Mouse (Mus musculus) liver, embryonic 14.5 days (tissue): ENCODE data around the gene Mmaa. TPM values are rescaled to one million over a fixed set of nuclear protein-coding genes. Genes with fewer than 3 reads are reported as not detected.

ENCODE experiments used
- ATAC-seq: fragments of 200-750 bp; cut with Nextera tagmentation; 2 replicates; pipeline ENCODE4 v1.8.0; 2017; ENCODE audit warnings: moderate number of reproducible peaks, mild to moderate bottlenecking, moderate library complexity; ENCODE audit not compliant: insufficient read depth
- DNase-seq, 3 experiments: peaks; one replicate each; pipeline ENCODE4 v3.0.0-alpha.2; 2012 to 2013; ENCODE audit warnings: low read depth in 3 of 3, low spot score in 3 of 3
- H3K27ac ChIP-seq: fragments of 300-500 bp; sonication (generic); 2 replicates; pipeline ENCODE4 v1.5.1; 2014; ENCODE audit warnings: moderate library complexity, mild to moderate bottlenecking, control low read depth, inconsistent platforms
- H3K27me3 ChIP-seq: fragments of 300-500 bp; sonication (generic); 2 replicates; pipeline ENCODE4 v1.6.1; 2014; ENCODE audit warnings: mild to moderate bottlenecking, low read length, moderate library complexity; ENCODE audit not compliant: control insufficient read depth, insufficient read depth
- H3K36me3 ChIP-seq: fragments of 300-500 bp; sonication (generic); replicated peaks from 2 replicates; pipeline ENCODE4 v1.6.1; 2014; ENCODE audit warnings: low read depth; ENCODE audit not compliant: control insufficient read depth, insufficient read depth
- H3K4me1 ChIP-seq, 2 experiments: fragments of 200-500 bp in 1 of 2; fragments of 300-500 bp in 1 of 2; sonication (generic) in 1 of 2; replicated peaks; 2 replicates each; pipeline ENCODE4 v1.6.1; 2012 to 2014; ENCODE audit warnings: antibody characterized with exemption in 1 of 2, inconsistent platforms in 1 of 2, low read length in 1 of 2; ENCODE audit not compliant: control insufficient read depth in 2 of 2, insufficient read depth in 2 of 2
- H3K4me2 ChIP-seq: fragments of 300-500 bp; sonication (generic); 2 replicates; pipeline ENCODE4 v1.6.1; 2014; ENCODE audit warnings: low read depth, mild to moderate bottlenecking, control low read depth, moderate library complexity
- H3K4me3 ChIP-seq, 2 experiments: fragments of 200-500 bp in 1 of 2; fragments of 300-500 bp in 1 of 2; sonication (generic) in 1 of 2; 2 replicates each; pipeline ENCODE4 v1.5.1; 2012 to 2014; ENCODE audit warnings: low read depth in 2 of 2, low read length in 2 of 2, mild to moderate bottlenecking in 2 of 2, control low read depth in 1 of 2, inconsistent platforms in 1 of 2, moderate library complexity in 1 of 2; ENCODE audit not compliant: insufficient read depth in 1 of 2
- H3K9ac ChIP-seq: fragments of 300-500 bp; sonication (generic); replicated peaks from 2 replicates; pipeline ENCODE4 v1.6.1; 2014; ENCODE audit warnings: mild to moderate bottlenecking, control low read depth, moderate library complexity
- H3K9me3 ChIP-seq: fragments of 300-500 bp; sonication (generic); 2 replicates; pipeline ENCODE4 v1.6.1; 2016; ENCODE audit warnings: low read length, mixed read lengths; ENCODE audit not compliant: control insufficient read depth
- CTCF ChIP-seq: IDR thresholded peaks from 2 replicates; pipeline ENCODE4 v1.5.1; 2016; ENCODE audit warnings: antibody characterized with exemption, low read depth, control low read depth
- EP300 ChIP-seq: IDR thresholded peaks from 2 replicates; pipeline ENCODE4 v1.6.1; 2016; ENCODE audit warnings: antibody characterized with exemption, low read depth
- WGBS: fragments of 180-500 bp; shearing (Covaris S2); extraction: QIAGEN DNeasy Blood & Tissue Kit; methylation state at CpG from one replicate; pipeline ENCODE4 v1.1.7; 2014; ENCODE audit not compliant: insufficient replicate concordance; 5-methylcytosine and 5-hydroxymethylcytosine counted together
- polyA plus RNA-seq, 2 experiments: library from polyadenylated mRNA; depleted of rRNA in 1 of 2; stranded (reverse) in 1 of 2; unstranded in 1 of 2; fragments of >200 nt; fragmentation: Nextera tagmentation in 1 of 2; extraction: Ambion mirVana in 1 of 2; gene quantifications; 2 replicates each; pipeline versions ENCODE4 v1.2.1 to v1.2.3; 2012 to 2014

The Mmaa gene
- polyA plus RNA-seq, 2 experiments, result 2.9 to 4.2 TPM

DNA sequence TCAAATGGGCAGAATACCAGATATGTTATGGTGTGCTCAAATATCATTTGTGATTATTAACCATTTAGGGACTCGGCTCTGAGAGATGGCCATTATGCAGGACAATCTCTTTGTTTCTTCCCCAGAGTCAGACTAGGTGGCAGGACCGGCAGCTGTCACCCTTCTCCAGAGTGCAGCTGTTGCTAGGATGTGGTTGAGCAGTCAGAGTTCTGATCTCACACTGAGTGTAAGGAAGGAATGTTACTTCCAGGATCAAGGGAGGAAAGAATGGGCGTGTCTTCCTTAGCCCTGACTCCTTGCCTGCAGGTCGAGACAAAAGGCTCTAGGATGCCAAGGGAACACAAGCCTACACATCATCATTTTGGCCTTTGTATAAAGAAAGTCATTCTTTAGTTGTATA is 67.5 kb downstream of the Mmaa start:
- Histone ChIP-seq H3K27ac (no peak overlapping the region), H3K4me3 (no peak overlapping the region), H3K4me1 (no peaks in the 10 kb centered on the region), H3K4me2 (no peak overlapping the region), H3K9me3 (no peaks in the 10 kb centered on the region), H3K27me3 (no peaks in the 10 kb centered on the region), H3K36me3 (no peaks in the 10 kb centered on the region), H3K9ac (no peak overlapping the region)
- DNase-seq (no peak), ATAC-seq (no peak)
- TF ChIP-seq CTCF (no peak), EP300 (no peak)
- WGBS, result 52% methylated on average over 4 of the region's 4 CpGs

GRCm38 (mm10) chr8:79226046-79226445 is 68.7 kb downstream of the Mmaa start:
- H3K9ac ChIP-seq, result no peak overlapping the region
- no peak for ATAC-seq
- no peak for DNase-seq
- H3K9me3 ChIP-seq, result no peaks in the 10 kb centered on the region
- no peaks in the 10 kb centered on the region for H3K36me3 ChIP-seq
- TF ChIP-seq CTCF, result no peak
- TF ChIP-seq EP300, result no peak
- 29% methylated on average over 3 of the region's 3 CpGs for WGBS
- H3K4me3 ChIP-seq, result no peak overlapping the region
- no peak overlapping the region for H3K27ac ChIP-seq
- H3K27me3 ChIP-seq, result no peaks in the 10 kb centered on the region
- no peaks in the 10 kb centered on the region for H3K4me1 ChIP-seq
- H3K4me2 ChIP-seq, result no peak overlapping the region

DNA sequence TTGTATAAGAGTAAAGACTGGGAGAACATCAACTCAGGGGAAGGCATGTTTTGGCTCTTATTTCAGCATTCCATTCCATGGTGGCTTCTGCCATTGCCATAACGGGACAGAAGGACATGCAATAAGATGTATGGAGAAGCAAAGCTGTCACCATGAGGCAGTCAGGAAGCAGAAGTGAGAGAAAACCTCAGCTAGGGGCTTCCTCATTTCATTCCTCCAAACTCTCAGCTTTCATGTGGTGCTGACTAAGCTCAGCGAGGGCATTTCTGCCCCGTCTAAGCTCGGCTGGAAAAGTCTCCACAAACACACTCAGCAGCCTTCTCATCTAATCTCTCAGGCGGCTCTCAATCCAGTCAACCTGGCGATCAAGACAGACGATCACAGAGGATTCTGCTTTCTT is 69.2 kb downstream of the Mmaa start:
- WGBS, result 23% methylated on average over 7 of the region's 7 CpGs
- Histone ChIP-seq H3K4me1 (no peaks in the 10 kb centered on the region), H3K9me3 (no peaks in the 10 kb centered on the region), H3K27me3 (no peaks in the 10 kb centered on the region), H3K36me3 (no peaks in the 10 kb centered on the region), H3K4me2 (no peak overlapping the region), H3K9ac (no peak overlapping the region), H3K4me3 (no peak overlapping the region), H3K27ac (no peak overlapping the region)
- ATAC-seq (no peak), DNase-seq (no peak)
- TF ChIP-seq CTCF (no peak), EP300 (no peak)

DNA sequence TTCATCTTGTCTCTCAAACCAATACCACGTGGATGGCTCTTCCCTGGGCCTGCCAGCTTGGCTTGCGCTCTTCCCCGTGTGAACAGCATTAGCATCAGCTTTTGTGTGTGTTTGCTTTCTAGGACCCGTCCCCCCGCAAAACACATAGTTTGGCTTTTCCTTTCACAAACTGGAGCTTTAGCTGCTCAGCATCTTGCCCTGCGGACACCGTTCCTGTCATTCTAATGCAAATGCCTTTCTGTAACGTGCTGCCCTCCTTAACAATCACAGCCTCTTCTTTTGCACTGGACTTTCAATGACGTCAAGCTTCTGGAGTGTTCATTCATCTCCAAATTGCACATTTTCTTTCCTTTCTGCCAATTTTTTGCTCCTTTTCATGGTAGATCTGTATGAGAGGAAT is 70.4 kb downstream of the Mmaa start:
- Histone ChIP-seq H3K9me3 (no peaks in the 10 kb centered on the region), H3K27me3 (no peaks in the 10 kb centered on the region), H3K9ac (no peak overlapping the region), H3K4me2 (no peak overlapping the region), H3K36me3 (no peaks in the 10 kb centered on the region), H3K4me1 (no peaks in the 10 kb centered on the region), H3K27ac (no peak overlapping the region), H3K4me3 (no peak overlapping the region)
- DNase-seq, result no peak
- TF ChIP-seq EP300, result no peak
- no peak for TF ChIP-seq CTCF
- no peak for ATAC-seq
- 73% methylated on average over 9 of the region's 9 CpGs for WGBS

DNA sequence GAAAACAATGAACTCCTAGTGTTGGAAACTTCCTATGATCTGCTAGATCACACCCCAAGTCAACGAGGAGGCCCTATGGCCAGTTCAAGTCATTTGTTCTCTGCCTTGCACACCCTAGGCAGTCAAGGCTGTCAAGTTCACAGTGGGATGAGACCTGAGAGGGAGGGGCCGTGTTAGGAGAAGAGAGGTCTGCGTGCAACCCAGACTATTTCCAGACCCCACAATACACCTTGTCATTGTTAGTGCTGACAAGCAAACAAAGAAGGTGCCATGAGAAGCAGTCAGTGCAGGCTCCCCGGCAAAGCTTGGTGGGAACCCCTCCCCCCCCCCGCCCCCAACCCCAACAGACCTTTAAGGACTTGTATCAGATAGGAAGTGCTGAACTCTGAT is 72.0 kb downstream of the Mmaa start:
- H3K4me3 ChIP-seq, result no peak overlapping the region
- TF ChIP-seq EP300, result no peak
- TF ChIP-seq CTCF, result no peak
- DNase-seq (no peak), ATAC-seq (no peak)
- H3K27me3 ChIP-seq, result no peaks in the 10 kb centered on the region
- no peak overlapping the region for H3K4me2 ChIP-seq
- WGBS, result 58% methylated on average over 5 of the region's 5 CpGs
- no peaks in the 10 kb centered on the region for H3K36me3 ChIP-seq
- H3K4me1 ChIP-seq, result no peaks in the 10 kb centered on the region
- no peaks in the 10 kb centered on the region for H3K9me3 ChIP-seq
- no peak overlapping the region for H3K27ac ChIP-seq
- no peak overlapping the region for H3K9ac ChIP-seq
